Mouse (Mus musculus): ENCODE data around the gene Myo1g.

Myo1g gene

GRCm38 (mm10) chr11:6520507-6521173 lies at the start of gene Myo1g:
Myo1g (minus strand) TSS chr11:6520965.
- DNase-seq (ENCODE audit: low read depth, low spot score), result no peak

- DNase-seq (ENCODE audit: low read depth, low spot score), result no peak
These were observed 48.6 kb upstream of the Myo1g start for GRCm38 (mm10) chr11:6569410-6569777.

- DNase-seq (ENCODE audit: low read depth, low spot score), result no peak
These were observed 48.0 kb upstream of the Myo1g start for GRCm38 (mm10) chr11:6568584-6569409.

GRCm38 (mm10) chr11:6567951-6568350 lies 47.2 kb upstream of the Myo1g start:
- DNase-seq (ENCODE audit: low read depth, low spot score), result no peak

- no peak for DNase-seq (ENCODE audit: low read depth, low spot score)
These were observed 45.7 kb upstream of the Myo1g start for GRCm38 (mm10) chr11:6566496-6566895.

GRCm38 (mm10) chr11:6563201-6563600 lies 42.4 kb upstream of the Myo1g start:
- DNase-seq (ENCODE audit: low read depth, low spot score), result no peak

GRCm38 (mm10) chr11:6562359-6562758 lies 41.6 kb upstream of the Myo1g start:
- DNase-seq (ENCODE audit: low read depth, low spot score), result no peak

GRCm38 (mm10) chr11:6561474-6561873 lies 40.7 kb upstream of the Myo1g start:
- DNase-seq (ENCODE audit: low read depth, low spot score), result no peak

GRCm38 (mm10) chr11:6560655-6561360 lies 40.0 kb upstream of the Myo1g start:
- DNase-seq (ENCODE audit: low read depth, low spot score), result no peak

- DNase-seq (ENCODE audit: low read depth, low spot score), result no peak
These were observed 39.2 kb upstream of the Myo1g start for GRCm38 (mm10) chr11:6559996-6560395.

GRCm38 (mm10) chr11:6558234-6558633 lies 37.5 kb upstream of the Myo1g start:
- no peak for DNase-seq (ENCODE audit: low read depth, low spot score)

GRCm38 (mm10) chr11:6550201-6550600 lies 29.4 kb upstream of the Myo1g start:
- no peak for DNase-seq (ENCODE audit: low read depth, low spot score)

GRCm38 (mm10) chr11:6549770-6550169 lies 29.0 kb upstream of the Myo1g start:
- DNase-seq (ENCODE audit: low read depth, low spot score), result no peak

- no peak for DNase-seq (ENCODE audit: low read depth, low spot score)
These were observed 27.0 kb upstream of the Myo1g start for GRCm38 (mm10) chr11:6547696-6548325.

- peak; percentile 56 for DNase-seq (ENCODE audit: low read depth, low spot score)
These were observed 26.4 kb upstream of the Myo1g start for GRCm38 (mm10) chr11:6547037-6547680.

- DNase-seq (ENCODE audit: low read depth, low spot score), result peak; percentile 94
These were observed 25.6 kb upstream of the Myo1g start, which contains the start of gene Ccm2 for GRCm38 (mm10) chr11:6546205-6547013. Ccm2 (plus strand) TSS chr11:6546887.

- DNase-seq (ENCODE audit: low read depth, low spot score), result no peak
These were observed 25.1 kb upstream of the Myo1g start for GRCm38 (mm10) chr11:6545857-6546192.

GRCm38 (mm10) chr11:6545186-6545856 lies 24.6 kb upstream of the Myo1g start:
- no peak for DNase-seq (ENCODE audit: low read depth, low spot score)

- DNase-seq (ENCODE audit: low read depth, low spot score), result no peak
These were observed 23.9 kb upstream of the Myo1g start for GRCm38 (mm10) chr11:6544683-6545082.

- DNase-seq (ENCODE audit: low read depth, low spot score), result no peak
These were observed 10.0 kb upstream of the Myo1g start for GRCm38 (mm10) chr11:6530746-6531145.
